Mouse (Mus musculus) limb, embryonic 14.5 days (tissue): ENCODE measurements at regions not wholly inside any gene's neighbourhood (a gene's known extent, or its start where the extent isn't known, plus 50 kb on each side); places are given as distances from the start of the nearest gene placed in this dataset.

Source experiments
- ATAC-seq: fragments of 200-750 bp; cut with Nextera tagmentation; 2 replicates; pipeline ENCODE4 v1.8.0; 2017; ENCODE audit warnings: low read depth, moderate number of reproducible peaks, moderate TSS enrichment; ENCODE audit not compliant: low FRiP score
- DNase-seq: peaks from one replicate; pipeline ENCODE4 v3.0.0-alpha.2; 2015; ENCODE audit warnings: low spot score
- H3K27ac ChIP-seq: fragments of 300-500 bp; sonication (generic); replicated peaks from 2 replicates; pipeline ENCODE4 v1.5.1; 2014; ENCODE audit warnings: low read depth, mild to moderate bottlenecking, low read length, moderate library complexity, mixed read lengths
- H3K27me3 ChIP-seq: fragments of 300-500 bp; sonication (generic); 2 replicates; pipeline ENCODE4 v1.6.1; 2014; ENCODE audit warnings: low read length, mixed read lengths; ENCODE audit not compliant: control insufficient read depth, insufficient read depth
- H3K36me3 ChIP-seq: fragments of 300-500 bp; sonication (generic); 2 replicates; pipeline ENCODE4 v1.6.1; 2014; ENCODE audit warnings: mild to moderate bottlenecking, low read length, moderate library complexity, mixed read lengths; ENCODE audit not compliant: control insufficient read depth, insufficient read depth
- H3K4me1 ChIP-seq: fragments of 300-500 bp; sonication (generic); 2 replicates; pipeline ENCODE4 v1.6.1; 2014; ENCODE audit warnings: antibody characterized with exemption, low read length, mixed read lengths; ENCODE audit not compliant: control insufficient read depth, insufficient read depth
- H3K4me2 ChIP-seq: fragments of 300-500 bp; sonication (generic); replicated peaks from 2 replicates; pipeline ENCODE4 v1.6.1; 2014; ENCODE audit warnings: low read depth, mild to moderate bottlenecking, low read length, moderate library complexity; ENCODE audit not compliant: severe bottlenecking
- H3K4me3 ChIP-seq: fragments of 300-500 bp; sonication (generic); replicated peaks from 2 replicates; pipeline ENCODE4 v1.5.1; 2014; ENCODE audit warnings: low read length
- H3K9ac ChIP-seq: fragments of 300-500 bp; sonication (generic); 2 replicates; pipeline ENCODE4 v1.6.1; 2014; ENCODE audit warnings: mild to moderate bottlenecking, low read depth, low read length, moderate library complexity; ENCODE audit not compliant: severe bottlenecking
- H3K9me3 ChIP-seq: fragments of 300-500 bp; sonication (generic); 2 replicates; pipeline ENCODE4 v1.6.1; 2016; ENCODE audit warnings: low read length; ENCODE audit not compliant: control insufficient read depth
- POLR2A ChIP-seq: fragments of 200-500 bp; IDR thresholded peaks from 2 replicates; pipeline ENCODE4 v1.8.0; 2012; ENCODE audit warnings: inconsistent platforms, mild to moderate bottlenecking, moderate library complexity, borderline replicate concordance; ENCODE audit not compliant: insufficient read depth, insufficient read length; ENCODE audit errors: extremely low read depth
- WGBS: fragments of 180-500 bp; shearing (Covaris S2); extraction: QIAGEN DNeasy Blood & Tissue Kit; methylation state at CpG from one replicate; pipeline ENCODE4 v1.1.7; 2014; 5-methylcytosine and 5-hydroxymethylcytosine counted together

GRCm38 (mm10) chr12:12687376-12687775 is 254.3 kb downstream of the Mycn start:
- DNase-seq (no peak), ATAC-seq (no peak)
- Histone ChIP-seq H3K4me2 (no peak overlapping the region), H3K4me1 (peaks cover 14% of the 10 kb centered on the region), H3K9ac (no peak overlapping the region), H3K36me3 (no peaks in the 10 kb centered on the region), H3K27ac (no peak overlapping the region), H3K4me3 (no peak overlapping the region), H3K27me3 (no peaks in the 10 kb centered on the region), H3K9me3 (no peaks in the 10 kb centered on the region)
- 95% methylated on average over 2 of the region's 2 CpGs for WGBS
- no peak for TF ChIP-seq POLR2A

GRCm38 (mm10) chr12:12685217-12685522 is 256.5 kb downstream of the Mycn start:
- DNase-seq, result peak; percentile 49

DNA sequence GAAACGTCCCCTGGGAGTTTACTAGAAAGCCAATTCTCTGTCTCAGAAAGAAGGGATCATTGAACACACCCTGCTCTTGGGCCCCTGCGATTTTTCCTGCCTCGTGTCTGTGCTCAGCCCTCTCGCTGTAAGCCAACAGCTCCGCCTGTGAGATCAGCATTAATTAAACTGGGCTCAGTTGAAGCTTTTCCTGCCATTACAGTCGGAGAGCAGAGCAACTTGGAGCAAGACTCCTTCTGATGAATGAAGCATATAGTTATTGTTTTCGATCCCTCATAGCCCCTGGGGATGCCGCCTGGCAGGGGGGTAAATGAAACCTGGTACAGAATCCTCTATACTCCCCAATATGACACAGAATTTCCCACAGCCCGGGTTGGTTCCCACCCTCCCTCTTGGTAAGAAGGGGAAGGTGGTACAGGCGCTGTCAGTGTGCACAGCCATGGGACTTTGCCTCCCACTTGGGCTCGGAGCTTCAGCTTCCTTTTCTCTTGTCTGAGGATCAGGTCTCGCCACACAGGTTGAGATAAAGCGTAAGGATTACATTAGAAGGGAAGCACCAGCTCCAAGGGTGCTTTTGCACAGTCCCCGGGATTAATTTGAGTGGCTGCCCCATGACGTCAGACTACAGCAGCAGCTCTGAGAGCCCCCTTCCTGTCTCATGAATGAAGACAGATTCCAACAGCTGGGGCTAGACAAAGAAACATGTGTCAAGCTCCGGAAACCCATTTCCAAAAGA is 257.1 kb downstream of the Mycn start:
- WGBS, result 32% methylated on average over 16 of the region's 16 CpGs
- peak overlapping the region; percentile 20 for H3K4me2 ChIP-seq

More at GRCm38 (mm10) chr12:12685217-12685522, 256.5 kb downstream of the Mycn start:
- Histone ChIP-seq H3K4me3 (no peak overlapping the region), H3K36me3 (no peaks in the 10 kb centered on the region), H3K4me2 (peak overlapping the region; percentile 20; the same call in 1 of the 2 replicates), H3K9me3 (no peaks in the 10 kb centered on the region), H3K9ac (no peak overlapping the region), H3K27ac (no peak overlapping the region), H3K27me3 (no peaks in the 10 kb centered on the region), H3K4me1 (peaks cover 17% of the 10 kb centered on the region)
- WGBS, result 43% methylated on average over 7 of the region's 7 CpGs
- ATAC-seq, result peak; percentile 17; the same call in 1 of the 2 replicates
- no peak for TF ChIP-seq POLR2A

DNA sequence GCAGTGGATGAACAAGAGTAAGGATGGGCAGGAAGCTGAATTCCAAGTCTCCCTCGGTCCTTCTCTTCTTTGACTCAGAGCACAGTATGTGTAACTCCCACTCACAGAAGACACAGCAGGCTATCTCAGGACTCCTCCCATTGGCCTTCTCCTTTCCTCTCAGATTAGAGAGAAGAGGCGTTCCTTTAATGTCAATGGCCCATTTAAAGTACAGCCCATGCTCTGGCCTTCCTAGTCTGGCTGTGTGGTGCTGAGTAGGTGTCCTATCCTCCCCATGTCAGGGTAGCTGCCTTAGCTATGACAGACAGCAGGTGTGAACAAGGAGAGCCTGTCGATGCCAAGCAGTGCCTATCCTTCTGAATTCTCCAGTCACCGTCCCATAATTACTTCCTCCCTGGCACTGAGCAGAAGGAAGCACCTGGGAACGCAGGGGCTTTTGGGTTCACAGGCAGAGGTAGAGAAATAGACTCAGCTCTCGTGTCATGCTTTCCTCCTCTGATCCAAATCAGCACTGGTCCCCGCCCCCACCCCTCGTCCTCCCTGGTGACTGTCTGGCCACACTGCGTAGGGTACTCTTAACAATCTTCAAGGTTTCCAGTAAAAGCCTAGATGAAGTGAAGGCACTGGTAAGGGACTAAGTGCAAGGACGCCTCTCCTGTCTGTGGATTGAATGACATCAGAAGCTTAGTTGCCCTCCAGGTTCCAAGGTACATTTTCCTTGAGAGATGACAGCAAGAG is 257.8 kb downstream of the Mycn start:
- H3K9ac ChIP-seq, result no peak overlapping the region
- no peaks in the 10 kb centered on the region for H3K36me3 ChIP-seq
- H3K27me3 ChIP-seq, result no peaks in the 10 kb centered on the region
- peaks cover 17% of the 10 kb centered on the region for H3K4me1 ChIP-seq
- ATAC-seq, result no peak
- no peak for DNase-seq
- TF ChIP-seq POLR2A, result no peak
- no peak overlapping the region for H3K27ac ChIP-seq
- H3K4me2 ChIP-seq, result no peak overlapping the region
- no peaks in the 10 kb centered on the region for H3K9me3 ChIP-seq
- WGBS, result 51% methylated on average over 10 of the region's 10 CpGs
- no peak overlapping the region for H3K4me3 ChIP-seq

More for the DNA sequence above, 257.1 kb downstream of the Mycn start:
- H3K27ac ChIP-seq, result 0 out of 2 replicates have a peak overlapping the region, but pooled peaks have one; percentile 22
- H3K4me1 ChIP-seq, result peaks cover 17% of the 10 kb centered on the region
- DNase-seq (peak; percentile 23), ATAC-seq (peak; percentile 74)
- H3K9ac ChIP-seq, result no peak overlapping the region
- H3K36me3 ChIP-seq, result no peaks in the 10 kb centered on the region
- no peaks in the 10 kb centered on the region for H3K9me3 ChIP-seq
- no peak overlapping the region for H3K4me3 ChIP-seq
- H3K27me3 ChIP-seq, result no peaks in the 10 kb centered on the region
- no peak for TF ChIP-seq POLR2A

GRCm38 (mm10) chr12:12681101-12681500 is 260.6 kb downstream of the Mycn start:
- ATAC-seq, result no peak
- no peak for DNase-seq
- no peaks in the 10 kb centered on the region for H3K27me3 ChIP-seq
- peaks cover 17% of the 10 kb centered on the region for H3K4me1 ChIP-seq
- no peaks in the 10 kb centered on the region for H3K36me3 ChIP-seq
- no peak for TF ChIP-seq POLR2A
- H3K4me3 ChIP-seq, result peak overlapping the region; percentile 24
- WGBS, result 20% methylated on average over 6 of the region's 6 CpGs
- no peak overlapping the region for H3K27ac ChIP-seq
- H3K9me3 ChIP-seq, result no peaks in the 10 kb centered on the region
- H3K9ac ChIP-seq, result peak overlapping the region; percentile 51
- peak overlapping the region; percentile 53 for H3K4me2 ChIP-seq
